Mouse (Mus musculus): ENCODE data around the gene Ly75. TPM values are rescaled to one million over a fixed set of nuclear protein-coding genes. Genes with fewer than 3 reads are reported as not detected.

The Ly75 gene
- total RNA-seq, 2 experiments from 2014 or later: 0.47 to 0.71 TPM

GRCm38 (mm10) chr2:60326948-60327347 is 56.2 kb downstream of the Ly75 start:
- DNase-seq (ENCODE audit: low spot score in 2 of 2): no peak

GRCm38 (mm10) chr2:60323411-60323810 is 59.7 kb downstream of the Ly75 start:
- DNase-seq (ENCODE audit: low spot score in 2 of 2): no peak

- DNase-seq (ENCODE audit: low spot score in 2 of 2): no peak
These were observed 60.9 kb downstream of the Ly75 start for GRCm38 (mm10) chr2:60322031-60322726.

GRCm38 (mm10) chr2:60303796-60304195 is 79.3 kb downstream of the Ly75 start:
- DNase-seq (ENCODE audit: low spot score in 2 of 2): no peak

- no peak for DNase-seq (ENCODE audit: low spot score in 2 of 2)
These were observed 83.8 kb downstream of the Ly75 start for GRCm38 (mm10) chr2:60299323-60299722.

DNA sequence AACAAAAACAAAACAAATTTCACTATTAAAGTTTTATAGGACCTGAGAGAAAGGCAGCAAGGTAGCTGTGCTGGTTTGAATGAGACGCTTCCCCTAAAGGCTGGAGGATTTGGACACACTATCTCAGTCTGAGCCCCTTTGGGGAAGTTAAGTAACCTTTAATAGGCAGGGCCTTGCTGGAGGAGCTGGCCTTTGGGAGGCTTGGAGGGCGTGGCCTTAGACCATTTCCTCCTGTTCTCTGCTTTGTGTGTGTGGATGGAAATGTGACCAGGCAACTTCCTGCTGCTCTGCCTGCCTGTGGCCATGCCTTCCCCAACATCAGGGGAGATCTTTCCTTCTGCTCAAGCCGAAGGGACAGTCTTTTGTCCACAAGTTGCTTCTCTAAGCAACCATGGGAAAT is 84.8 kb downstream of the Ly75 start:
- DNase-seq (ENCODE audit: low spot score in 2 of 2): no peak

DNA sequence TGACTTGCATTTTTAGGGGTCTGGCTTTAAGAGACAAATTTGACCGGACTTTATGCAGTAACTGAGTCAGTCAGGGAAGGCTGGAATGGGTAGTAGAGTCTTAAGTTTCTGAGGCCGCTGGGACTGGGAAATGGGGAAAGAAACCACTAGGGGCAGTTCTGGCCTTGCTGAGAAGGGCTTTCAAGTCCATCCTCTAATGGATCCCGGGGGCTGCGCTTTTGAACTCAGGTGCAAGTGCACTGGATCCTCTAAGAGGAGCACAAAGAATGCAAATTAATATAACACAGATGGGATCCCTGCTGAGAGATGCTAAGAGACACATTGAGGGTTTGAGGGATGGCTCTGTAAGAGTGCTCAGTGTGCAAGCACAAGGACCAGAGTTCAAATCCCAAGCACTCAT is 91.7 kb downstream of the Ly75 start:
- DNase-seq (ENCODE audit: low spot score in 2 of 2): no peak

- no peak for DNase-seq (ENCODE audit: low spot score in 2 of 2)
These were observed 93.7 kb downstream of the Ly75 start for GRCm38 (mm10) chr2:60289451-60289850.

GRCm38 (mm10) chr2:60288606-60289005 is 94.5 kb downstream of the Ly75 start:
- DNase-seq (ENCODE audit: low spot score in 2 of 2): no peak

- no peak for DNase-seq (ENCODE audit: low spot score in 2 of 2)
These were observed 97.9 kb downstream of the Ly75 start for GRCm38 (mm10) chr2:60285107-60285617.

DNA sequence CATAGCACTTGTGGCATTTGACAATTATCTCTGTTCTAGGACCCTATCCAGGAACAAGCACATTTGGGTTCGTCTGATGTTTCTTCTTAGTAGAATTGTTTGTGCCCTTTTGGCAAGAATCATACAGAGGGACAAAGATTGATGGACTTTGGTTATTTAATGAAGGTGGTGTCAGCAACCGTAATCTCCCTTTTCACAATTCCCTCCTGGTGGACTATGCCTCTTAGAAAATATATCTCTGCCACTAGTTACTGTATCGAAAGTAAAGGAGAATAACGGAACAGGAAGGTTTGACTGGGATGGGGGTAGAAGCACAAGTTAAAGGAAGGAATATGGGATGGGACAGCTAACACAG is 98.7 kb downstream of the Ly75 start, which contains the start of gene Cd302:
Gene Cd302 (minus strand): TSS at position 22 of the 355 bp plus-strand sequence.
- DNase-seq (ENCODE audit: low spot score in 2 of 2): no peak

DNA sequence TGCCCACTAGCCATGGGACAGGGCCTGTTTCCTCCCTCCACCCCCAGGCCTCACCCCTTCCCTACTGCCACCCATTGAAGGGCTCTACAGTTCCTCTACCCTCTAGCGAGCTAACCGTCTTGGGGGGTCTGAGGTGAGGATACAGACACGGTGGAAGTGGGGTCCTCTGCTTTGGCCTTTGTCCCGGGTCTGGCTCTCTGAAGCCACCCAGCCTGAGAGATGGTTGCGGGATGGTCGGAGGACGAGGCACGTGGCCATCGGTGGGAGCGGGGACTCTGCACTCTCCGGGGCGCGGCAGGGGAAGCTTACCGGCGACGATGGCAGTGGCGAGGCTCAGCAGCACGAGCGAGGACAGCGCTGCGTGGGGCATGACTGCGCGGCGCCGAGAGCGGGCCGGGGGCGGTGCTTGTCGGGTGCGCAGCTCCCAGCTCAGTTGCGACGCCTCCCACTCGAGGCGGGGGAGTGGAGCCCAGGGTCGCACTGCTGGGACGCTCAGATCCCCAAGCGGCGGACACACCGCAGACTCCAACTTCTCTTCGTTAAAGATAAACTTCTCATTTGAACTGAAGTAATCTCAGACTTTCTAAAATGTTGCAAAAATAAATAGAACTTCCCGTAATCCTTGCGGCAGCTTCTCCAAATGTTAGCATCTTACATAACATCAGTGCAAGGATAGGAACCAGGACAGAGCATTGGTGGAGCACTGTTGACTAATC is 99.2 kb downstream of the Ly75 start:
- peak; percentile 66 to 85 for DNase-seq (ENCODE audit: low spot score in 2 of 2)

GRCm38 (mm10) chr2:60283208-60283750 is 99.8 kb downstream of the Ly75 start:
- DNase-seq (ENCODE audit: low spot score in 2 of 2): peak in 1 of 2 experiments; percentile 12

- DNase-seq (ENCODE audit: low spot score in 2 of 2): no peak
These were observed 100.5 kb downstream of the Ly75 start for GRCm38 (mm10) chr2:60282625-60283024.

GRCm38 (mm10) chr2:60278627-60279026 is 104.5 kb downstream of the Ly75 start:
- DNase-seq (ENCODE audit: low spot score in 2 of 2): no peak

DNA sequence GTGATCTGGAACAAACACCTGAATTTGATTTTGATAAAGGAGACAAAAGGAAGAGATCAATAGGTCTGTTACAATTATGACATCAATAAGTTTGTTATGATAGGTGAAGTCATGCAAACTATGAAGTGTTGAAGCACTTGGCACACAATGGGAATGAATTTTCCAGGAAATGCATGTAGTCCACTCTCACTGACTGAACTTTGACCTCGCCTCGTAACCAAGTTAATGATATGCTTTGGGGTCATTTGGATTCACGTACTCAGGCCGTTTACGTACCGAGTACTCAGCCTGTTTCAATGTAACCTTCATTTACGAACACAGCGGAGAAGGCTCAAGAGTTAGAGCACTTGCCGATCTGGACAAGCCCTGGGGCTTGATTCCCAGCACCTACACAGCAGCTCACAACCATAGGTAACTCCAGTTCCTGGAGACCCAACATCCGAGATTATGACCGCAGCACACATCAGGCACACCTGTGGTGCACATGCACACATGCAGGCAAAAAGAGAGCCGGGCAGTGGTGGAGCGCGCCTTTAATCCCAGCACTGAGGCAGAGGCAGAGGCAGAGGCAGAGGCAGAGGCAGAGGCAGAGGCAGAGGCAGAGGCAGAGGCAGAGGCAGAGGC is 113.1 kb downstream of the Ly75 start:
- no peak for DNase-seq (ENCODE audit: low spot score in 2 of 2)

GRCm38 (mm10) chr2:60267567-60267966 is 115.5 kb downstream of the Ly75 start:
- DNase-seq (ENCODE audit: low spot score in 2 of 2): no peak

- DNase-seq (ENCODE audit: low spot score in 2 of 2): no peak
These were observed 122.3 kb downstream of the Ly75 start for GRCm38 (mm10) chr2:60260621-60261350.

DNA sequence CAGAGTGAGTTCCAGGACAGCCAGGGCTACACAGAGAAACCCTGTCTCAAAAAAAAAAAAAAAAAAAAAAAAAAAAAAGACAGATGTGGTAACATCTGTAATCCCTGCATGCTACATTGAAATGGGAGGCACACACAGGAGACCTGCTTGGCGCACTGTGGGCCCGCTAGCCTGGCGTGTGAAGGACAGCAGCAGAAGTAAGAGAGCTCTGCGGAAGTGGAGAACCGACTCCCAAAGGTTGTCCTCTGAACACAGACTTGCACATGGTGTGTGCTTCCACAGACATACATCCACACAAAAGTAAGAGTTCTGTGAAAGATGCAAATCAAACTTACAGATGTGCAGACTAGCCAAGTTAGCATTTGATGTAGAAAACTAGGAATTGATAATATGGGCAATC is 123.9 kb downstream of the Ly75 start:
- no peak for DNase-seq (ENCODE audit: low spot score in 2 of 2)

DNA sequence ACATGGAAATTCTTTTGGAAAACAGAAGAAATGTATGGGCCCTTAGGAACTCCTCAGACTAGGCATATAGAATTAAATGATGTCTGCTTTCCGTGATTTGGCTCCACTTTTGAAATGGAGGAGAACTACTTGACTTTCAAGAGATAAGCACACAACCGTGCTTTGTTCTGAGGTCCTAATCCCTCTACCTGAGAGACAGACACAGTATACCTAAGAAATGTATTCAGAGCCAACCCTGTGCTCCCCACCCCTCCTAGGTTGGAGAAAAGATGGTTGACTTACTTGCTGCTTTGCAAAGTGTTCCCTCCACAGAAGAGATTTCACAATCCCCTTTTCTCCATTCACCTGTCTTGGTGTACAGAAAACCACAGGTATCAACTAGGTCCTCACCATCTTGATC is 126.4 kb downstream of the Ly75 start:
- DNase-seq (ENCODE audit: low spot score in 2 of 2): no peak

- DNase-seq (ENCODE audit: low spot score in 2 of 2): peak in 1 of 2 experiments; percentile 18
These were observed 129.6 kb downstream of the Ly75 start for GRCm38 (mm10) chr2:60253506-60253905.
